24 mouse cellular contexts compared by ENCODE assay signal in the genomic region with DNA sequence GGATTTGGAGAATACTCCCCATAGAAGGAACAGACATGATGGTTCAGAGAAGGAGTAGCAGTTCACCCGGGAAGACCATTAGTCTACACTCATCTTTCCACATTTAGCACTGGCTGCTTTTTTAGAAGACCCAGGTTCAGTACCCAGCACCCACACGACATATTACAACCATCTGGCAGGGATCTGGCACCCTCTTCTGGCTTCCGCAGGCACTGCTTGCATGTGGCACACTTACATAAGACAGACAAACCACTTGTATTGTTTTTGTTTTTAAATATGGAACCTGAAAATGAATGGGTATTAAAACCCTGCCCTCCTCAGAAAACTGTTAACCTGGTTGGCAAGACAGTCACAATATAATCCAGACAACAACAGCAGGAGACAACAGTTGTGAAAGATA. TPM values are rescaled to one million over a fixed set of nuclear protein-coding genes. Genes with fewer than 3 reads are reported as not detected.
DNase-seq lines count a peak whose midpoint lies in the region; ATAC-seq and TF ChIP-seq lines count a peak whose summit lies in the region.
"Had no signal": no experiment of that assay in that cellular context is flagged by ENCODE, and none has a peak within 500 bp of the region (broad histone marks: within the 10 kb centered on the region; RNA-seq: fewer than 3 reads in every experiment).

No protein-coding gene starts in this region.

- TF ChIP-seq RAD21 in MEL (IDR thresholded peaks at IDR 0.05; ENCODE audit: low read depth, low read length): peak; percentile 13

- no peak for TF ChIP-seq POLR2A in heart, adult 2 months (IDR thresholded peaks at IDR 0.05; ENCODE audit: insufficient read depth, low read depth, low read length)
- no peak for TF ChIP-seq POLR2A in MEL (IDR thresholded peaks at IDR 0.05; ENCODE audit: control insufficient read depth in 1 of 2, insufficient read depth in 1 of 2, low read depth in 1 of 2, low read length in 2 of 2, poor library complexity in 1 of 2)
- TF ChIP-seq POLR2A in bone marrow macrophage, adult 2 months (IDR thresholded peaks at IDR 0.05; ENCODE audit: borderline replicate concordance, low read depth, low read length): no peak

- WGBS in heart, adult 2 months: 94% methylated on average over 3 of the region's 3 CpGs
- WGBS in heart, embryonic 10.5 days: 90% methylated on average over 3 of the region's 3 CpGs
- WGBS in midbrain, embryonic 16.5 days: 91% methylated on average over 3 of the region's 3 CpGs

- H3K9me3 ChIP-seq in heart, embryonic 10.5 days: no peaks in the 10 kb centered on the region
- H3K9me3 ChIP-seq in E14TG2a.4 (ENCODE audit: low read length) (no peaks in the 10 kb centered on the region), MEL (replicated peaks; ENCODE audit: insufficient read depth, low read length) (no peaks in the 10 kb centered on the region)
- H3K9me3 ChIP-seq in midbrain, embryonic 16.5 days (replicated peaks; ENCODE audit: control insufficient read depth, low read length, poor library complexity, severe bottlenecking): no peaks in the 10 kb centered on the region
- H3K9me3 ChIP-seq: embryonic facial prominence, embryonic 10.5 days; forebrain, embryonic 13.5 days; hindbrain, embryonic 13.5 days had no signal

- peak; percentile 23; the same call in 1 of the 2 replicates for TF ChIP-seq CTCF in heart, adult 2 months (IDR thresholded peaks at IDR 0.05)
- TF ChIP-seq CTCF in E14TG2a.4 (conservative IDR thresholded peaks at IDR 0.05; ENCODE audit: low read length) (peak; percentile 64), MEL (IDR thresholded peaks at IDR 0.05 in 2 of 3, conservative IDR thresholded peaks at IDR 0.05 in 1 of 3; ENCODE audit: control insufficient read depth in 1 of 3, insufficient read depth in 1 of 3, low read depth in 2 of 3, low read length in 3 of 3, poor library complexity in 1 of 3, severe bottlenecking in 1 of 3) (peak; percentile 22 to 35 (median 29); a peak in 5 of 6 replicates)
- TF ChIP-seq CTCF in bone marrow macrophage, adult 2 months (IDR thresholded peaks at IDR 0.05; ENCODE audit: low read depth, low read length): peak; percentile 22; the same call in 1 of the 2 replicates

- H3K36me3 ChIP-seq in heart, adult 2 months (ENCODE audit: control insufficient read depth, insufficient read depth, low read length): no peaks in the 10 kb centered on the region; the same call in 1 of the 2 replicates
- H3K36me3 ChIP-seq in heart, embryonic 10.5 days: peaks cover 13% of the 10 kb centered on the region; the same call in 1 of the 2 replicates
- H3K36me3 ChIP-seq in E14TG2a.4 (ENCODE audit: insufficient read depth, low read length) (peaks cover 10% of the 10 kb centered on the region), MEL (ENCODE audit: control insufficient read depth in 1 of 2, insufficient read depth in 2 of 2, low read length in 2 of 2) (peaks cover 0 to 2% of the 10 kb centered on the region in 2 experiments; a peak in 1 of 4 replicates)
- peaks cover 8% of the 10 kb centered on the region for H3K36me3 ChIP-seq in midbrain, embryonic 16.5 days (ENCODE audit: control insufficient read depth, insufficient read depth, low read length)

- H3K9ac ChIP-seq in heart, adult 2 months (ENCODE audit: low read depth, low read length): no peak overlapping the region
- H3K9ac ChIP-seq in MEL (ENCODE audit: control insufficient read depth, low read depth, low read length, poor library complexity, severe bottlenecking): no peak overlapping the region
- no peak overlapping the region for H3K9ac ChIP-seq in midbrain, embryonic 16.5 days (ENCODE audit: low read depth, low read length)
- H3K9ac ChIP-seq: forebrain, embryonic 13.5 days; forebrain, postnatal 0 days; hindbrain, embryonic 13.5 days had no signal

- no peak for DNase-seq in heart, adult 2 months
- DNase-seq in heart, embryonic 10.5 days (ENCODE audit: low spot score): no peak
- peak; percentile 20 for DNase-seq in MEL (ENCODE audit: low read depth, low spot score)
- no peak for DNase-seq in gastrocnemius, postnatal 25 days
- no peak for DNase-seq in left cerebral cortex, adult 11 months (ENCODE audit: low spot score)
- DNase-seq: adrenal gland, postnatal 25 days; cerebellum, adult 2 months; cerebellum, postnatal 10 days; forebrain, postnatal 0 days; gastrocnemius, adult 2 months; gastrocnemius, postnatal 36 days; heart, postnatal 10 days; heart, postnatal 4 days; kidney, adult 11 months had no signal

- no peaks in the 10 kb centered on the region for H3K27me3 ChIP-seq in heart, adult 2 months (ENCODE audit: control insufficient read depth, insufficient read depth, low read length)
- no peaks in the 10 kb centered on the region for H3K27me3 ChIP-seq in heart, embryonic 10.5 days (ENCODE audit: insufficient read depth, poor library complexity, severe bottlenecking)
- no peaks in the 10 kb centered on the region for H3K27me3 ChIP-seq in E14TG2a.4 (ENCODE audit: insufficient read depth, low read length)
- no peaks in the 10 kb centered on the region for H3K27me3 ChIP-seq in MEL (ENCODE audit: control insufficient read depth in 1 of 2, insufficient read depth in 2 of 2, low read length in 2 of 2)
- no peaks in the 10 kb centered on the region for H3K27me3 ChIP-seq in midbrain, embryonic 16.5 days (ENCODE audit: control insufficient read depth, insufficient read depth, low read depth, low read length)
- H3K27me3 ChIP-seq: forebrain, embryonic 13.5 days; hindbrain, embryonic 13.5 days had no signal

- H3K4me3 ChIP-seq in heart, adult 2 months: no peak overlapping the region
- H3K4me3 ChIP-seq in heart, embryonic 10.5 days: no peak overlapping the region
- no peak overlapping the region for H3K4me3 ChIP-seq in E14TG2a.4 (replicated peaks; ENCODE audit: low read length)
- no peak overlapping the region for H3K4me3 ChIP-seq in MEL (ENCODE audit: control insufficient read depth in 1 of 2, insufficient read depth in 1 of 2, low read depth in 2 of 2, low read length in 2 of 2)
- no peak overlapping the region for H3K4me3 ChIP-seq in bone marrow macrophage, adult 2 months (ENCODE audit: insufficient read depth, low read length)
- H3K4me3 ChIP-seq in midbrain, embryonic 16.5 days (ENCODE audit: low read depth, low read length): no peak overlapping the region
- H3K4me3 ChIP-seq: embryonic facial prominence, embryonic 10.5 days; forebrain, embryonic 13.5 days; gastrocnemius, adult 2 months; hindbrain, embryonic 13.5 days had no signal

- no peak overlapping the region for H3K4me2 ChIP-seq in midbrain, embryonic 16.5 days (ENCODE audit: low read length)
- H3K4me2 ChIP-seq: forebrain, embryonic 13.5 days; hindbrain, embryonic 13.5 days had no signal

- TF ChIP-seq EP300 in heart, adult 2 months (IDR thresholded peaks at IDR 0.05; ENCODE audit: insufficient read depth, low read depth, low read length): no peak
- no peak for TF ChIP-seq EP300 in MEL (IDR thresholded peaks at IDR 0.05; ENCODE audit: low read depth in 1 of 2, low read length in 2 of 2)

- intact Hi-C loops in heart, adult 2 months (cut with DNase I): no loop called here

- no peak for ATAC-seq in midbrain, embryonic 16.5 days
- ATAC-seq: activated CD4-positive, CD25-positive, alpha-beta regulatory T cell, adult 4 months; forebrain, embryonic 13.5 days; forebrain, postnatal 0 days; hindbrain, postnatal 0 days had no signal

- no peak overlapping the region for H3K27ac ChIP-seq in heart, adult 2 months
- H3K27ac ChIP-seq in heart, embryonic 10.5 days: no peak overlapping the region
- no peak overlapping the region for H3K27ac ChIP-seq in MEL (ENCODE audit: control insufficient read depth, low read depth, low read length)
- H3K27ac ChIP-seq in bone marrow macrophage, adult 2 months (ENCODE audit: insufficient read depth, low read depth, low read length): no peak overlapping the region
- no peak overlapping the region for H3K27ac ChIP-seq in midbrain, embryonic 16.5 days (ENCODE audit: low read length)
- H3K27ac ChIP-seq: embryonic facial prominence, embryonic 10.5 days; forebrain, embryonic 13.5 days; gastrocnemius, adult 2 months; hindbrain, embryonic 13.5 days; hindbrain, postnatal 0 days had no signal

- no peaks in the 10 kb centered on the region for H3K79me2 ChIP-seq in heart, adult 2 months (replicated peaks; ENCODE audit: control insufficient read depth, insufficient read depth, low read length)
- no peaks in the 10 kb centered on the region for H3K79me2 ChIP-seq in MEL (ENCODE audit: control insufficient read depth, insufficient read depth, low read length, poor library complexity)

- no peaks in the 10 kb centered on the region for H3K4me1 ChIP-seq in heart, adult 2 months (ENCODE audit: control insufficient read depth, insufficient read depth, low read length)
- H3K4me1 ChIP-seq in heart, embryonic 10.5 days: no peaks in the 10 kb centered on the region
- H3K4me1 ChIP-seq in E14TG2a.4 (replicated peaks; ENCODE audit: low read depth, low read length): no peaks in the 10 kb centered on the region
- H3K4me1 ChIP-seq in MEL (ENCODE audit: control insufficient read depth in 1 of 2, insufficient read depth in 2 of 2, low read length in 2 of 2): no peaks in the 10 kb centered on the region
- H3K4me1 ChIP-seq in bone marrow macrophage, adult 2 months (ENCODE audit: control insufficient read depth, insufficient read depth, low read length): peaks cover 4% of the 10 kb centered on the region
- no peaks in the 10 kb centered on the region for H3K4me1 ChIP-seq in midbrain, embryonic 16.5 days (ENCODE audit: control insufficient read depth, insufficient read depth, low read length)
- H3K4me1 ChIP-seq: embryonic facial prominence, embryonic 10.5 days; forebrain, embryonic 13.5 days; hindbrain, embryonic 13.5 days had no signal

RNA-seq across cellular contexts. Expression of a gene that starts 21.6 kb away (rescaled TPM):
- total RNA-seq in heart, adult 2 months (2021): 10 to 100 TPM; 11.5 to 15.1 TPM
- polyA plus RNA-seq in heart, adult 2 months (2012; rRNA removed): 6.6 and 11.0 TPM in 2 replicates
- 9.1 and 9.5 TPM in 2 replicates for polyA plus RNA-seq in heart, embryonic 10.5 days (2016; fragmentation: Nextera tagmentation; extraction: Ambion mirVana)
- total RNA-seq in MEL (2012; rRNA removed): 10.5 and 11.7 TPM in 2 replicates
- 1 to 10 TPM in 1 of 2 experiments, not detected in 1; 8.3 TPM for polyA plus RNA-seq in MEL (2012; ENCODE audit: insufficient read depth in 1 of 2, insufficient read length in 2 of 2, low read depth in 1 of 2, low replicate concordance in 2 of 2, missing spikeins in 1 of 2)
- 29.9 and 33.0 TPM in 2 replicates for polyA plus RNA-seq in bone marrow macrophage, adult 2 months (2012; ENCODE audit: insufficient read depth, insufficient read length, missing spikeins)
- total RNA-seq in gastrocnemius, postnatal 25 days (2021): 1 to 10 TPM; 9.1 to 9.3 TPM
- 24.6 and 26.0 TPM in 2 replicates for polyA plus RNA-seq in midbrain, embryonic 16.5 days (2015; fragmentation: Nextera tagmentation; extraction: Ambion mirVana)

RNA-seq across cellular contexts. Expression of a gene that starts 59.6 kb away (rescaled TPM):
- total RNA-seq in heart, adult 2 months (2021): not detected
- polyA plus RNA-seq in heart, adult 2 months (2012; rRNA removed): 0.14 and 0.20 TPM in 2 replicates
- polyA plus RNA-seq in heart, embryonic 10.5 days (2016; fragmentation: Nextera tagmentation; extraction: Ambion mirVana): 0.09 and 0.51 TPM in 2 replicates
- 22.6 and 22.7 TPM in 2 replicates for total RNA-seq in MEL (2012; rRNA removed)
- 10 to 100 TPM in 1 of 2 experiments, not detected in 1; 26.7 TPM for polyA plus RNA-seq in MEL (2012; ENCODE audit: insufficient read depth in 1 of 2, insufficient read length in 2 of 2, low read depth in 1 of 2, low replicate concordance in 2 of 2, missing spikeins in 1 of 2)
- polyA plus RNA-seq in bone marrow macrophage, adult 2 months (2012; ENCODE audit: insufficient read depth, insufficient read length, missing spikeins): 0.59 TPM in 1 of 2 replicates, not detected in the other
- total RNA-seq in gastrocnemius, postnatal 25 days (2021): not detected
- 0.18 and 0.22 TPM in 2 replicates for polyA plus RNA-seq in midbrain, embryonic 16.5 days (2015; fragmentation: Nextera tagmentation; extraction: Ambion mirVana)
- total RNA-seq: adrenal gland, adult 18-20 months; adrenal gland, postnatal 25 days; forebrain, postnatal 0 days; gastrocnemius, adult 2 months; gastrocnemius, postnatal 36 days; heart, postnatal 10 days; hindbrain, postnatal 0 days had no signal
- polyA plus RNA-seq: activated CD4-positive, CD25-positive, alpha-beta regulatory T cell, adult 4 months; C2C12; forebrain, embryonic 13.5 days had no signal
